Mouse (Mus musculus) CH12F3 (cell line): ENCODE measurements around the gene Tmem116.

Experiments used
- in situ Hi-C: fragments of 300-500 bp; cut with MboI; formaldehyde crosslinking; loops from 2 replicates; pipeline ENCODE4 v1.14.3; 2020; ENCODE audit warnings: low sequenced_read_pairs

Tmem116 gene

GRCm38 (mm10) chr5:121451644-121452025, at the start of gene Tmem116:
Gene Tmem116 (plus strand): TSS chr5:121451893.
- in situ Hi-C loops: no loop called here

DNA sequence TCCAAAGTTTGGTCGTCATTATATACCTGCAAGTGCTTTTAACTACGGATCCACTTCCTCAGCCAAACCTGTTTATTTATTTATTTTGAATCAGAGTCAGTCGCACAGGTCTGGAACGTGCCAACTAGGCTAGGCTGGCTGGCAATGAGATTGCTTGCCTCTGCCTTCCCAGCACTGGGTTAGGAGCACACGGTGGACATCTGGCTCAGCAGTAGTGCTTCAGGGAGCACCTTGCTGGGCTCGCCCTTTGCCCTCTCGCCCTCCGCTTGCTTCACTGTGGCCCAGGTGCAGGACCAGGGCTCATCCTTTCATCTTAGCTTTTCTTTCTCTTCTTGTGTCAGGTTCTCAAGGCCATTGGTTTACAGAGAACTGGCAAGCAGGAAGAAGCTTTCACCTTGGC, 43.8 kb upstream of the Tmem116 start:
- in situ Hi-C loops: no loop called here

DNA sequence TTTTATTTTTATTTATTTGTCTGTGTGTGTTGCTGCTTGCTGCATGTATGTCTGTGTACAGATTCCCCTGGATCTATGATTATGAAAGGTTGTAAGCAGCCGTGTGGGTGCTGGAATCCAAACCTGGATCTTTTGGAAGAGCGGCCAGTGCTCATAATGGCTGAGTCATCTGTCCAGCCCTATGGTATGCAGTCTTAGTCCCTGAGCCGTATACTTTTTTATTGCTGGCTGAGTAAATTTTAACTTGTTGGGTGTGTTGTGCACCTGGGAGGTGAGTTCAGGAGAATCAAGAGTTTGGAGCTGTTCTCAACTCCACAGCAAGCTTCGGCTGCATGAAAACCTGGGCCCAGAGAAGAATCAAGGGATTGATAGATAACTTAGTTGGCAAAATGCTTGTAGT, 40.7 kb upstream of the Tmem116 start:
- in situ Hi-C loops: no loop called here

GRCm38 (mm10) chr5:121420721-121421120, 31.0 kb upstream of the Tmem116 start:
- in situ Hi-C loops: no loop called here

- in situ Hi-C loops: no loop called here
Observed at GRCm38 (mm10) chr5:121422787-121423186, 28.9 kb upstream of the Tmem116 start.

DNA sequence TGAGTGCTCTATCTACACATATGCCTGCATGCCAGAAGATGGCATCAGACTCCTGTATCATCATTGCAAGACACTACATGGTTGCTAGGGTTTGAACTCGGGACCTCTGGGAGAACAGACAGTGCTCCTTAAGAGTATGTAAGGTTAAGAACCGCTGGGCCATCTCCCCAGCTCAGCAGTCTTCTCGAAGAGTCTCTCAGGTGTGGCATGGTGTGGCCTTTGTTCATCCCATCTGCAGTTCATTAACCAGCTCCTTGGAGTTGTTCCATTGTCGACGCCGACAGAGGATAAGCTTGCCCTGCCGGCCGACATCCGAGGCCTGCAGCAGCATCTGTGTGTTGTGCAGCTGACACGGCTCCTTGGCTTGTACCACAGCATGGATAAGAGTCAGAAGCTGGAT, 28.4 kb upstream of the Tmem116 start:
- in situ Hi-C loops: no loop called here

DNA sequence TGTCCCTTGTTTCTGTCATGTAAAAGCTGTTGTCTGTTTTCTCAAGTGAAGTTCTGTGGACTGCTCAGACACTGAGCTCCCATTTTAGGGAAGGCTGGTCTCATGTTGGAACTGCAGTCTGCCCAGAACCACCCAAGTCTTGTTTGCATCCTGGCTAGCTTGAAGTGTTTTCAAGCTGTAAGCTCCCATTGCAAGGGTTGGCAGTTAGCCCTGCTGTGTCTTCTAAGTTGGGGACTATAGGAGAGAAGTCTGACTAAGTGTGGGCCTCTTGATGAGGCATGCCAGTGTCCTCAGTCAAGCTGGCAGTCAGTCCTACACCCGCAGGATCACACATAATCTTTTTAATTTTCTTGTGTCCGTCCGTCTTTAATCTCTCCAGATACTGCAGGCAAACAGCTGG, 22.7 kb upstream of the Tmem116 start:
- in situ Hi-C loops: no loop called here

DNA sequence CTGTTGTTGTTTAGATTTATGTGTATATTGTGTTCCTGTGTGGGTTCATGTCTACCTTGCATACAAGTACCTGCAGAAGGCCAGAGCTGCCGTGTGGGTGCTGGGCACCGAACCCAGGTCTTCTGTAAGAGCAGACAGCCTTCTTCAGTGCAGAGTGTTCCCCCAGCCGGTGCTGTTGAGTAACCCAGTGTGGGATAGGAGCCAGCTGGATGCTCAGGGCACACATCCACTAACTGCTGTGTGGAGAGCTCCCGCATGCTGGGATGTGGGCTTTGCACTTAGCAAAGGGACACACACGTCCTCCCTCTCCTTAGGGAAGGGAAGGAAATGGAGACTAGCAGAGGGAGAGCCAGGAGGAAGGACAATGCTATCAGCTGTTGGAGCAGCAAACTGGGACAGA, 13.6 kb upstream of the Tmem116 start:
- in situ Hi-C loops: no loop called here

DNA sequence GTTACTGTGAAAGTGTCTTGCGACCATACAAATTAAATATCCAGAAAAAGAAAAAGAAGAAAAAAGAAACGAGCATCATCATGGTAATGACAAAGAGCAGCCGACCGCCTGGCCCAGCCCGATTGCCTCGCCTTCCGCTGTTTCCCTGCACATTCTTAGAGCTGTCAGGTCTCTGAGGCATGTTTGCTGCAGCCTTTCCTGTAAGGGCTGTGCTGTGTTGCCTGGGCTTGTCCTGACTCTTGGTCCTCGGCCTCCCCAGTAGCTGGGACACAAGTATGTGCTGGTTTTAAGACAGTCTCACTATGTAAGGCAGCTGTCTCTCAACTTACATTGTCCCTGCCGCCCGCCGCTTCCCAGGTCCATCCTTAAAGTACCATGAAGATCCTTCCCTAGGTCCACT, 12.9 kb upstream of the Tmem116 start:
- in situ Hi-C loops: no loop called here

- in situ Hi-C loops: no loop called here
Observed at GRCm38 (mm10) chr5:121443548-121443947, 8.1 kb upstream of the Tmem116 start.

DNA sequence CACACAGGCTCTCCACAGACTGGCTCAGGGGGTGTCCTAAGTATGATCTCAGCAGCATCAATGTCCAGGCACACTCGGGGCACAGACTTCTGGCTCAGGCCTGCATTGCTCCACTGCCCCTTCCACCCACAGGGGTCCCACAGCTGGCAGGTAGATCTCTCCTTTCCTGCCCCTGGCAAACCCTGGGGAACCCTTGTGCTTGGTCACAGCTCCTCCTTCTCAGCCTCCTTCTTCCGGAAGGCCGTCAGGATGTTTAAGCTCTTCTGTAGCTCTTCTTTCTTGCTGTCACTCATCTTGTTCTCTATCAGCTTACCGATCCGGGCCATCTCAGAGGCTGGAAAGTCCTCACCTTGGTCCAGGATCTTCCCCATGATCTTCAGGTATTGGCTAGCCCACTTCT, 6.8 kb upstream of the Tmem116 start:
- in situ Hi-C loops: no loop called here

DNA sequence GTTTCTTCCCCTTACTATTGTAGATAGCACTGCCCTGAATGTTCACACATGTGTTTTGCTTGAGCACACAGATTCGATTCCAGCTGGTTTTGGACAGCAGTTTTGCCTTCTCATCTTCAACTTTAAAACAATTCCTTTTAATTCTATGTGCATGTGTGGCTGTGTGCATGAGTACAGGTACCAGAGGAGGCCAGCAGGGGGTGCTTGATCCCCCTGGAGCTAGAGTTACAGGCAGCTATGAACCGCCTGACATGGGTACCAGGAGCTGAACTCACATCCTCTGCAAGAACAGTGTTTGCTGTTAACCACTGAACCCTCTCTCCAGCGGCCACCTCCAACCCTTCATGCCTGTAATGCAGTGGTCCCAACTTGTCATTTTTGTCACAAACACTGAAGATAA, 3.2 kb upstream of the Tmem116 start:
- in situ Hi-C loops: no loop called here

DNA sequence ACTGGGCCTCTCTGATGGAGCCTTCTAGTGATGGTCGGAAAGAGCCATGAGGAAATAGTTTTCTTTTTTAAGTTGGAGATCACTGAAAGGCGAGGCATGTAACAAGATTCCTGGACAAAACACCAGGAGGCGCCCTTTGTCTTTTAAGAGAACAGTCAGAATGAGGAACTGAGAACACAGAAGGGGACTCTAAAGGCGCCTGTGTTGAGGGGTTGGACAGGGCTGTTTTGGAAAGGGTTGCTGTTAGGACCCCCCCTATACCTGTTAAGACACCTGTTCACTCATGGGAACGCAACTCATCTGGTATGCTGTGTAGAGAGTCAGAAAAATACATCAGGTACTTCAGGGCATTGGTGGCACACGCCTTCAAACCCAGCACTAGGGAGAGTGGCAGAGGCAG, 1.7 kb upstream of the Tmem116 start:
- in situ Hi-C loops: no loop called here

DNA sequence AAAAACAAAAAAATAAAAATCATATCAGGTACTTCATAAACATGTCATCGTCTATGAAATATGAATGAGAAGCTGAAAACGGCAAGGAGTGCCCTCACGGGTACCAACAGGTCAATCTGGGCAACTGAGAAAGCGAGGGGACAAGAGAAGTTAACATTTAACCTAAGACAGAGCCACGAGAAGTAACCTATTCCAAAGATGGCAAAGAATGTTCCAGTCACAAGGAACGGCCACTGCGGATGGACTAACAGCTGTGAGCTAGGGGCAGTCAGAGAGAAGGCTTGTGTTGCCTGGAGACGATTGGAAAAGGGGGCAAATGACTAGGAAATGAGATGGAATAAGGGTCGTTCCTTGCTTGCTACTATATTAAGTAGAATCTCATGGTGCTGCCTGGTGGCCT, 1.2 kb upstream of the Tmem116 start:
- in situ Hi-C loops: no loop called here

GRCm38 (mm10) chr5:121451203-121451602, 490 bp upstream of the Tmem116 start:
- in situ Hi-C loops: no loop called here

DNA sequence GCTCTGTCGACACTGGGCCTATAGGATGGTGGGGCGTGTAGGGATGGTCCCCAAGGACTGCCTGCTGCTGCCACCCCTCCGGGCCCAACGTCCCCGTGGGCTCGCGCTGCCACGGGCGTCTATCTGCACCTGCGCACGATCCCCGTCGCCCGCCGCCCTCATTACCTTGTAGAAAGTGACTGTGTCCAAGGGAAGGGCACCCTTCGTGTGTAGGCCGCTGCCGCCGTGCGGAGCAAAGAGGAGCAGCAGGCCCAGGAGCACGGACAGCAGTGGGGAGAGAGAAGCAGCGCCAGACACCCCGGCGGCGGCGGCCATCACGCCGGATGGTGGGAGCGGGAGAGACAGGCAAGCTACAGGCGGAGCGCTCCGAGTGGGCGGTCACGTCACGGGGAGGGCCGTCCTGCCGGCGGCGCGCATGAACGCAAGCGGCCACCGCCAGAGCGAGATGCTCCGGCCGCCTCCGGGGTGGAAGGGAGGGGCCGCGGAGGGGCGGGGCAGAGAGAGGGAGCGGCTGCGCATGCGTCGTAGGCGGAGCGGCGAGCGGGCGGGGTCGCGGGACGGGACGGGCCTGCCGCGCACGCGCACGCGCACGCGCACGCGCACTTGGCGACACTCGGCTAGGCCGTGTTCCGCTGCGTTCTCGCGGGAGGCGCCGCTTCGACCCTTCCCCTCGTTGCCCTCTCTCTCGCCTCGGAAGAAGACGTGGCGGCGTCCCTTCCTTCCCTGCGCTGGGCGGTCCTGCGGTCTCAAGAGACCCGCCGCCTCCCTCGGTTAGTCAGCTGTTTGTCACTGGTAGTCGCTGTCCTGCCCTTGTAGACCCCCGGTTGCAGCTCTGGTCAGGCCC, 555 bp downstream of the Tmem116 start, which contains the start of gene Erp29:
Erp29 (minus strand) TSS at position 481 of the 844 bp plus-strand sequence.
- in situ Hi-C loops: no loop called here

- in situ Hi-C loops: no loop called here
Observed at GRCm38 (mm10) chr5:121452906-121453305, 1.2 kb downstream of the Tmem116 start.

DNA sequence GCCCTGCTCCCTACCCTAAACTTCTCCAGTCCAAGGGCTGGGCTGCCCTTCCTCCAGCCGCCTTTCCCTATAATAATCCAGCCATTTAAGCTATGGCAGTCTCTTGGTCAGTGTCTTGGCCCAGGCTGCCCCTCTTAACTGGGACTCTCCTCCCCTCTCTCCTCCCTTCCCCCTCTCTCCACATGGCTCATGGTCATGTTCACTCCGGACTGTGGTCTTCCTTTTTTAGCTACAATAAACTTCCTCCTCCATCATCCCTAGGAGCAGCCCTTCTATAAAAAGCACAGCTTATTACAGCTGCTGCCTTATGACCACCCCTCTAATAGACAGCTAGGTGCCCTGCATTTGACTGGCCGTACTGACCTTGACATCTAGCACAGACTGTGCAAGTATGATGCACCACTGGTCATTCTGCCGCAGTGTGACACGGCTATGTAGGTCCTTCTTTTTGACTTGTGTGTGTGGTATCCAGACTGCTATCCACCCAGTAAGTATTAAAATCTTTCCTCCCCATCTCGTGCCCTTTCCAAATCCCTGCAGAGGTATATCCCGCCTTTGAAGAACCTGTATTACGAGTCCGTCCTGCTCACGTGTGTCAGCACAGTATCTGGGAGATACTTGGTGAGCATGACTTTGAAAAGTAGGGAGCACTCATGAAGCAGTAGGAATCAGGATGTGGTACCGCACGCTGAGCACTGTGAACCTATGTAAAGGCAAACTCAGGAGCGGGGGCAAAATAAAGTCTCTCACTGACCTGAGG, 2.2 kb downstream of the Tmem116 start:
- in situ Hi-C loops: no loop called here

GRCm38 (mm10) chr5:121454503-121454782, 2.8 kb downstream of the Tmem116 start:
- in situ Hi-C loops: no loop called here

DNA sequence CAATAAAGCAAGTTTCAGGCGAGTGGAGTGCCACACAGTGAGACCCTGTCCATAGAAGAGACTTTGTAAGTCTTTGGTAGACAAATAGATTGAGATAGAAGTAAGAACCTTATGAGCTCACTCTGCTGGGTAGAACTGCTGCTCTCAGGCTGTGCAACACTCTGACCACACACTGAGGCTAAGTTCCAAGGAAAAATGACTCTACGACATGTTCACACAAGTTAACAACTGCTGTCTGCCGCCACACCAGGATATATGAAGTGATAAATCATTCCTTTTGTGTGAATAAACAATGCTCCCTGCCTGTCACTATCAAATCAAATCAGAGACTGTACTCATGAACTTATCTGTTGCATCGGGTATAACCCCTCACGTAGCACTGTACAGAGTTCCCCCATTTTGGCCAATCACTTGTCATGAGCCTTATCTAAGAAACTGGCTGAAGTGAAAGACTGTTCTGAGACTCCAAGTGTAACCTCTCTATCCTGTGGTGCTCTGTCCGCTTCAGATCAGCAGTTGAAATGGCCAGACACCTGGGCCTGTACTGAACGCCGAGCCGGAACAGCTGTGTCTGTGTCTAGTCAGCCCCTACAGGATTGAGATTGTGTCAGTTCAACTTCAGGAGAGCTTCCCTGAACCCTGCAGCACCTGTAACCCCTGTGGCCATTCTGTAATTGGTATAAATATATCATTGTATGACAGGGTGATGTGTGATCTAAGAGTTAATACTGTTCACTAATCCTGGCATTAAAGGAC, 4.0 kb downstream of the Tmem116 start:
- in situ Hi-C loops: no loop called here

DNA sequence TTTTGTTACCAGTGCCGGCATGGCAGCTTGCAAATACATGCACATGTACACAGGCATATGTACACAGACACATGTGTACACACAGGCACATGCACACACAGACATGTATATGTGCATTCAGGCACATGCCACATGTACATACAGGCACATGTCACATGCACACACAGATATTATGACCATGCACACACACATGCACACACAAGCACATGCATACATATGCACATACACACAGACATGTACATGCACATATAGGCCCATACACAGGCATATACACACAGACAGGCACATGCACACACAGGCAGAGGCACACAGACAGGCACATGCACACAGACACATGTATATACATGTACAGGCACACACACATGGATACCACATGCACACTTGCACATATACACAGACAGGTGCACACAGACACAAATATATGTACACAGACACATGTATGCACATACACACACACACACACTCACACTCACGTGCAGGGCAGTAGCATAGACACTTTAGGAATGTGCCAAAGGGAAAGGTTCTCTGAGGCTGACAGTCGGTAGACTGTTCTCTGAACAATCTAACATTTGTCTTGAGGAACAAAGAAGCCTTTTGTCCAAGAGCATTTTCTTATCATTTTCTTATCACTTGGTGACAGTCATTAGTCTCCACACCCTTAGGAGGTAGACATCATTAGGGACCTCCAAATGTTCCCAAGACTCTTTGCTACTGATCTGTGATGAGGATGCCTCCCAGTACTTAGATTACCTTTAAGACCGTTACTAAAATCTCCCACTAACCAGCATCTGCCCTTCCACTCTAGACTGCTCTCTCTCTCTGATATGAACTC, 9.9 kb downstream of the Tmem116 start:
- in situ Hi-C loops: no loop called here
